Mouse (Mus musculus) T-cell, adult 2 months (primary cell): ENCODE measurements around the gene Pik3cb.

Experiments used
- DNase-seq: peaks from one replicate; pipeline ENCODE4 v3.0.0; 2022; ENCODE audit warnings: low spot score

Gene Pik3cb

DNA sequence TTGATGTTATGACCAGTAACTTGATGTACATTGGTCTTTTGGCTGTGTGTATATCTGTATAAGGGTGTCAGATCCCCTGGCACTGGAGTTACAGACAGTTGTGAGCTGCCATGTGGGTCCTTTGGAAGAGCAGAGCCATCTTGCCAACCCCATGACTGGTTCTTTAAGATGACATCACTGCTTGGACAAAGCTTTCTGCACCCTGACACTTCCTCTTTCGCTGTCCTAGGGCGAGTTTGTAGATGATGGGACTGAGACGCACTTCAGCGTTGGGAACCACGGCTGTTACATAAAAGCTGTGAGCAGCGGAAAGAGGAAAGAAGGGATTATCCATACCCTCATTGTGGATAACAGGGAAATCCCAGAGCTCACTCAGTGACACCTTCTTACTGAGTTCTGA is 139.1 kb downstream of the Pik3cb start:
- DNase-seq, result no peak

GRCm38 (mm10) chr9:98999881-99000339 is 140.5 kb downstream of the Pik3cb start:
- DNase-seq, result no peak

DNA sequence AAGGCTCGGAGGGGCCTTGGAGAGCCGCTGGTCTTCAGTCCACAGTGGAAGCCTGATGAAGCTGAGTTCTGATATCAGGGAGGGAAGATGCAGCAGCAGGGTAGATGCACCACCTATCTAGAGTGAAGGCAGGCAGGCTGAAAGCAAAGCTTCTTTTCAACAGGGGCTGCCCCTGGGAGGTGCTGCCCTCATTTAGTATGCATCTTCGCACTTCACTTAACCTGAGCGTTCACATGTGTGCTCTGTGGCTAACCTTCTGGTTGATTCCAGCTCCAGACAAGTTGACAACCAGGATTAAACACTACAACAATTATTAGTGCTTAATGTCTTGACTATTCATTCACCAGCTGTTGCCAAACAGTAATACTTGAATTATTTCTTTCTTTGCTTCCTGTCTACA is 146.3 kb downstream of the Pik3cb start:
- no peak for DNase-seq

- no peak for DNase-seq
Measured at GRCm38 (mm10) chr9:98987131-98987530, 153.3 kb downstream of the Pik3cb start.
